Mouse (Mus musculus) induced T-regulatory cell, adult 2 months (primary cell): Measurements from ENCODE around the gene Tomm40.

Experiments used
- DNase-seq: peaks from one replicate; pipeline ENCODE4 v3.0.0-alpha.2; 2012; ENCODE audit warnings: low read depth

Gene Tomm40

GRCm38 (mm10) chr7:19686521-19686920 is 28.7 kb downstream of the Tomm40 start:
- DNase-seq, result no peak

DNA sequence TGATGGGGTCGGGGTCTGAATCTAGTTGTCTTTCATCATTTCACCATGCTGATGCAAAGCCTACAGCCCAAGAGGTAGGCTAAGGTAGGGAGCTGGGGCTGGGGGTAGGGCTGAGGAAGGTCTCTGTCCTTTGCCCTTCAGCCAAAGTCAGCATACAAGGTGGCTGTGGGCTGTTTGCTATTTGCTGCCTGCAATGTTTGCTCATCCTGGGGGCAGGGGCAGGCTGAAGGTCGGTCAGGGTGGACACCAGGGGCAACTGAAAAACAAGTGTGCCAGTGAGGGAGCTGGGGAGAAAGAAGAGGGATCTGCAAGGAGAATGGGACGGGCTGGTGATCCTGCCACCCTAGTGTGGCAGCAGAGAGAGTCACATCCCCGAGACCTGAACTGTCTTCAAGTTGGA is 29.9 kb downstream of the Tomm40 start:
- DNase-seq, result no peak

DNA sequence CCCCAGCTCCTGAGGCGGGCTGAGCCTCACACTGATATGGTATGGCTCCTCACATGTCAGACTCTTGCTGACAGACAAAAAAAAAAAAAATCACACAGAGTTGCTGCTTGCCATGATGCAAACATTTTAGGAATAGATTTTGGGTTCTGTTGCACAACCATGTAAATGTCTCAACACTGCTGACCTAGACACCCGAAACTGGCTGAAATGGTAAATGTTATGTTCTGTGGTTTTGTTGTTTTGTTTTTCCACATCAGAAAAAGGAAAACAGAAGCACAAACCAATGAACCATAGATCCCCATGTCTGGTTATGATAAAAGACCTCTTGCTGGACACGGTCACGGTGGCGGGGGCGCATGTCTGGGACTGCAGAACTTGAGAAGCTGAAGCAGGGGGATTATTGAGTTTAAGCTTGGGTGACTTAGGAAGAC is 31.5 kb downstream of the Tomm40 start:
- DNase-seq, result no peak

DNA sequence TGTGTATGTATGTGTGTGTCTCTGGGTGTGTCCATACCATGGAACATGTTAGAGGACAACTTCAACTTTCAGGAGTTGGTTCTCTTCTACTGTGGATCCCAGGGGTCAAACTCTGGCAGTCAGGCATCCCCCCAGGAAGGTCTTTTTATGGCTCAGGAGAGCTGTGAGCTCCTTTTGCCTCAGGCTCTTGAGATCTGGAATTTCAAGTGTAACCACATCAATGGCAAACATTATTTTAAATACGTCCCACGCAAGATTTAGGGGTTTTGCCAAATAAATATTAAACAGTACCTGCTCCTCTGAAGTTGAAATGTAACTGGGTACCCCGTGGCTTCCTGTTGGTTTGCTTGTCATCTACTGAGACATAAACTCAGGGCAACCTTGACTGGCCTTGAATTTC is 32.3 kb downstream of the Tomm40 start:
- DNase-seq, result no peak

- DNase-seq, result no peak
Measured at GRCm38 (mm10) chr7:19681202-19681694, 34.0 kb downstream of the Tomm40 start, which contains the start of the genes Gm44805 and Apoc4. Gm44805 (minus strand) TSS chr7:19681423. Apoc4 (minus strand) TSS chr7:19681479.

DNA sequence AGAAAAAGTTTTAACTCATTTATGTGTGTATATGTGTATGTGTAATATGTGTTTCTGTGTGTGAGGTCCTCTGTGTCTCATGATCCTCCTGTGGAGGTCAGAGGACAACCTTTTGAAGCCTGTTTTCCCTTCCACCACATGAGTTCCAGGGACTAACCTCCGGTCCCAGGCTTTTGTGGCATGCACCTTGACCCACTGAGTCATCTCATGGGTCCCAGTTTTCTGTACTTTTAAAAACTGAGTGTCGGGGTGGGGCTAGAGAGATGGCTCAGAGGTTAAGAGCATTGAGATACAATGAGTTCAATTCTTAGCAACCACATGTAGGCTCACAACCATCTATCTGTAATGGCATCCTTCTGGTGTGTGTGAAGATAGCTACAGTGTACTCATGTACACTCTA is 34.5 kb downstream of the Tomm40 start:
- no peak for DNase-seq

DNA sequence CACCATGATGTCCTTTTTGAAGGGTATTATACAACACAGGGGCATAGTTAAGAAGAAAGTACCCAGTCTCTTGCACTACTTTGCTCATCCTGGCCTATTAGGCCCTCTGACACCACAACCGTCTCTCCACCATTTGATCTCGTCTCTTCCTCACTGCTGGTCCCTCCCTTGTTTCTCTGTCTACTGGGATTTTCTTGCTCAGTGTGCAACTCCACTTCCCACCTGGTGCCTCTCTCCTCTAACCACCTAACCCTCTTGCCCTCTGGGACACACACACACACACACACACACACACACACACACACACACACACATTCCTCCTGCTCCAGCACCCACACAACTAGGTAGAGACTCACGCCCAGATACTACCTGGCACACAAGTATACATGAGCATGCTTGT is 36.3 kb downstream of the Tomm40 start:
- no peak for DNase-seq

DNA sequence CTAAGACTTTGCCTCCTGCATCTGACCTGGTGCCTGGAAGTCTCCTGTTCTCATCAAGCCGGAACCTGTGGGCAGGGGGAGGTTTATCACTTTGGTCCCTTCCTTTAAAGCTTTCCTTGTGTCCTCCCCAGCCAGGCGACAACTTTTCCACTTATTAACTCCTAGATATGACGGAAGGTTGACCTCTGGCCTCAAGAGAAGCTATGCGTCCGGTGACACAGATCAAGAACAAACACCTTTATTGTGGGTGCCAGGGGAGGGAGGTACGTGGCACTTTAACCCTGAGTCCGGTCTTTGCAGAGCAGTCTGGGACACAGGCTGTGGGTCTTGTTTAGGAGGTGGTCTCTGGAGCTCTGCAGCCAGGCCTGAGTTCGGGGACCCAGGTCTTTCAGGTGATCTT is 37.4 kb downstream of the Tomm40 start, which contains the start of gene Apoc2:
Gene Apoc2, minus strand, starts transcription at position 70 of the 400 bp plus-strand sequence.
- no peak for DNase-seq

- no peak for DNase-seq
Measured at GRCm38 (mm10) chr7:19676662-19677061, 38.6 kb downstream of the Tomm40 start.

DNA sequence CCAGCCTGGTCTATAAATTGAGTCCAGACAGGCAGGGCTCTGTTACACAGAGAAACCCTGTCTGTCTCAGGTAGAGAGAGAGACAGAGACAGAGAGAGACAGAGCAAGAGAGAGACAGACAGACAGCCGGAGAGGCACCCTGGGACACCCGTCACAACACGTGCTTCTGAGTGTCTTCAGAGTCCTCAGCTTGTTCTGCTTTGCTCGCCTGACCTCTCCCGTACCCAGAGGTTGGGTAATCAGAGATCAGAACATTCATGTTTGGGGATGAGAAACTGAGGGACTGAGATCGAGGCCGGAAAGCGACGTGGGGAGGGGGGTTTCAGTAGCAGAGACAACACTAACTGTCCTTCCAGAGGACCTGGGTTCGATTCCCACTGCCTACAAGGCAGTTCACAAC is 39.4 kb downstream of the Tomm40 start:
- DNase-seq, result no peak

DNA sequence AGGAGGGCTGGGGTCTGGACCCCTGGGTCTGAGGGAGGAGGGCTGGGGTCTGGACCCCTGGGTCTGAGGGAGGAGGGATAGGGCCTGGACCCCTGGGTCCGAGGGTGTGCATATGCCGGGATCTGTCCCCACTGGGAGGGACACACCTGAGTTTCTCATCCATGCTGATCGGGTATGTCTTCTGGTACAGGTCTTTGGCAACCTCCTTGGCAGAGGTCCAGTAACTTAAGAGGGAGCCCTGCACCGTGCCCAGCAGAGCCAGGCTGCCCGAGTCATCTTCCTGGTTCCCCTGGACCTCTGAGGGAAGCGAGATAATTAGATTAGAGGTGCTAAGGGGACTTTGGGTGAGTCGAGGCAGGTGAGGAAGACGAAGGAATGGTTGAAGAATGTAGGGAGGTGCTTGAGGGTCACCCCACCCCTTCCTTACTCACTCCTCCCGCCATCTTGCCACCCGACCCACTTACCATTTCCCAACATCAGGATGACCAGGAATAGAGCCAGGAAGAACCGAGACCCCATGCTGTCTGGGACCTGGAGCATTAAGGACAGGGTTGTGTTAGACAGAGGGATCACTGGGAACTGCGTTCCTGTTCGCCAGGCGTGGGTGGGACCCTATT is 42.0 kb downstream of the Tomm40 start:
- no peak for DNase-seq

DNA sequence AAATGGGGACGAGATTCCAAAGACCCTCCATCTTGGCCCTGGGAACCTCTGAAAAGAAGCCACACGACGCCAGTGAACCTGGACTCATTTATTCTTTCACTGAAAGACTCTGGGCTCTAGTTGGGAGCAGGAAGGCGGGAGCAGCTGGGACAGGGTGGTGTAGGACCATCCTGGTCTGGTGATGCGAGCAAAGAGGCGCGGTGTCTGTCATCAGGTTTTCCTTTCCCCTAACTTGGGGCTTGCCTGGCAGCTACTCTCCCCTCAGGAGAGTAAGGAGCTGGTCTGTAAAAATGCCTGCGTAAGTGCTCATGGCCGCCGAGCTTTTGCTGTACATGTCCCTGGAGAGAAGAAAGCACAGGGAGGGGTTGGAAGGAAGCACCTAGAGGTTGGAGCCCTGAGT is 43.7 kb downstream of the Tomm40 start:
- DNase-seq, result no peak

DNA sequence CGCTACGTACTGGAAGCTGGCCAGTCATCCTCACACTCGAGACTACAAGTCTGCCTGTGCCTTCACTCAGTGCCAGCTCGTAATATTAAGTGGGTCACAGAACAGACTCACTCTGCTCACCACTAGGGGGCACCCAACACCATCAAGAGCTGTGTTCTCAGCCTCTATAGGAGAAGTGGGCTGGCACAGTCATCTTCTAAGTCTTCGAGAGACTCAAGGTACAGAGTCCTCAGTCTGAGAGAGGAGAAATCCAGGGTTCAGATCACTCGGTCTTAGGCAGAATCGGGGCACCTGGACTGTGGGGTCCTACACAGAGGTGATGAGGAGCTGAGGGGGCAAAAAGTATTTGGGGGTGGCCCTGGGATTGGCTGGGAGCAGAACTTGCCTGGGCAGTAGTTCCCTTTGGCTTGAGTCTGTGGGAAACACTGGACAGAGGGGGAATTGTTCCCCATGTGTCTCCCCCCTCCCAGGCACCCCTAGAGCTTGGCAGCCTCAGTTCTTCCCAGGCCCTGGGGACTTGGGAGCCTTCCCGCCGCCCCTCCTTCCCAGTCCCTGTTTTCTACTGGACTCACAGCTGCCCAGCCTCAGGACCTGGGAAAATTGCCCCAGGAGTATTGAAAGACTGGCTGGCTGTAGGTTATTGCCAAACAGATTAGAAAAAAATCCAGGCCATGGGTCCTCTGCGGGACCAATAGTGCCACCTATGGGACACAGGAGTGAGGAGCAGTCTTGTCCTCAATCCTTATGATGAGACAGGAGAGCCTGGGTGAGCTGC is 46.1 kb downstream of the Tomm40 start:
- peak; percentile 94 for DNase-seq

DNA sequence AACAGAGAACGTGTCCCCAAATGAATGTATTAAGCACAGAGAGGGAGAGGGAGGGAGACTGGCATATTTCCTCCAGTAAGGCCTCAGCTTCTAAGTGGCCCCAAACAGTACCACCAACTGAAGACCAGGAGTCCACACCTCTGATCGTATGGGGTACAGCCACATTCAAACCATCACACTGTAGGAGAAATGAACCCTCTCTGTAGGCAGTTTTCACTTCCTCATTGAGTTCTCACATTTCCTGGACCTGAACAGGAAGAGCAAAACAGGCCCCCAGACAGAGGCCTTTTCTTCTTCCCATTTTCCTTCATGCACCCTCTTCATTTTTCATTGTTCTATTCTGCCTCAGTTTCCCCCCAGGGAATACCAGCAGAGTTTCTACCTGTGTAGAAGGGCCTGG is 47.8 kb downstream of the Tomm40 start:
- no peak for DNase-seq

DNA sequence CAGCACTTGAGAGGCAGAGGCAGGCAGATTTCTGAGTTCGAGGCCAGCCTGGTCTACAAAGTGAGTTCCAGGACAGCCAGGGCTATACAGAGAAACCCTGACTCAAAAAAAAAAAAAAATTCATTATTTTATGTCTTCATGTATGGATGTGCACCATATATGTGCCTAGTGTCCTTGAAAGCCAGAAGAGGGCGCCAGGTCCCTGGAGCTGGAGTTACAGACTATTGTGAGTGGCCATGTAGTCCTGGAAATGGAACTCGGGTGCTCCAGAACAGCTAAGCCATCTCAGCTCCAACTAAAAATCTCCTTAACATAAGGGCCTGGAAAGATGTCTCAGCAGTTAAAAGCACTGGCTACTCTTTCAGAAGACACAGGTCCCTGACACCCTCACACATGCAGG is 48.5 kb downstream of the Tomm40 start:
- DNase-seq, result peak; percentile 40

- DNase-seq, result peak; percentile 99
Measured at GRCm38 (mm10) chr7:19664955-19665841, 50.0 kb downstream of the Tomm40 start, which contains the start of gene Clptm1. Clptm1 (minus strand) TSS chr7:19665033.

DNA sequence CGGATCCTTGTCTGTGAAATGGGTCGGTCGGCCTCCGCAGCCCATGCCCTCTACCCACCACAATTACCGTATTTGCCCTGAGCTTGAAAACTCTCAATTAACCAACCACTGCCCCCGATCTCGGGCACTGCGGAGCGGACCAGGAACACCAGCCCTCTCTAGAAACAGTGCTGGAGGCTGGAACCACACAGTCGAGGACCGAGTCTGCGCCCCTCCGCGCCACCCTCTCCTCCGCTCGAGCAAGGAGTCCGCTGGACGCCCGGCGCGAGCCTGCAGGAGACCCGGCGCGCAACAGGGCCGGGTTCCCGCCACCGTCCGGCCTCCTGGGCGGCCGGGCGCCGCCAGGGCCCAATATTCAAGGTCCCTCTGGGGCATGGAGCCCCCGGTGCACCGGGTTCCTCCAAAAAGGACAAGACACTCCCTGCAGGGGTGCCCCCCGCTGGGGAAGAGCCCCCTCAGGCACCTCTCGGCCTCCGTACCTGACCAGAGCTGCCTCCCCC is 50.7 kb downstream of the Tomm40 start:
- DNase-seq, result no peak

- DNase-seq, result peak; percentile 29
Measured at GRCm38 (mm10) chr7:19663940-19664339, 51.3 kb downstream of the Tomm40 start.

- no peak for DNase-seq
Measured at GRCm38 (mm10) chr7:19652614-19653013, 62.6 kb downstream of the Tomm40 start.
